Mouse (Mus musculus): ENCODE data around the gene Gm8947. TPM values are rescaled to one million over a fixed set of nuclear protein-coding genes. Genes with fewer than 3 reads are reported as not detected.
"Not testable (repeated sequence)": the region's sequence is repeated elsewhere in the genome, so short reads cannot be mapped to it uniquely, and the experiment has no call there.

Gm8947 gene
- polyA plus RNA-seq, 1 experiment from 2014 or later, result not detected

- H3K27ac ChIP-seq; ATAC-seq (ENCODE audit: insufficient number of reproducible peaks, insufficient read depth, low FRiP score, low TSS enrichment, low read depth); H3K9me3 ChIP-seq: not testable (repeated sequence)
These were observed 6.0 kb upstream of the Gm8947 start for GRCm38 (mm10) chr1:151186186-151186585.

GRCm38 (mm10) chr1:151186879-151187424 lies 5.2 kb upstream of the Gm8947 start:
- WGBS, result 86% methylated on average over 4 of the region's 4 CpGs
- H3K9me3 ChIP-seq; H3K27ac ChIP-seq; H3K4me2 ChIP-seq; H3K9ac ChIP-seq (replicated peaks); H3K4me3 ChIP-seq (replicated peaks); H3K27me3 ChIP-seq; H3K36me3 ChIP-seq; ATAC-seq (ENCODE audit: insufficient number of reproducible peaks, insufficient read depth, low FRiP score, low TSS enrichment, low read depth); H3K4me1 ChIP-seq (replicated peaks): not testable (repeated sequence)

More at GRCm38 (mm10) chr1:151186186-151186585, 6.0 kb upstream of the Gm8947 start:
- H3K36me3 ChIP-seq; H3K4me2 ChIP-seq; H3K4me3 ChIP-seq (replicated peaks); H3K4me1 ChIP-seq (replicated peaks); H3K27me3 ChIP-seq; H3K9ac ChIP-seq (replicated peaks): not testable (repeated sequence)
- WGBS, result 70% methylated on average over 3 of the region's 3 CpGs

GRCm38 (mm10) chr1:151188469-151188868 lies 3.7 kb upstream of the Gm8947 start:
- Histone ChIP-seq H3K36me3 (no peaks in the 10 kb centered on the region), H3K4me3 (replicated peaks) (no peak overlapping the region), H3K9ac (replicated peaks) (no peak overlapping the region), H3K27me3 (no peaks in the 10 kb centered on the region), H3K4me1 (replicated peaks) (no peaks in the 10 kb centered on the region), H3K4me2 (no peak overlapping the region), H3K9me3 (no peaks in the 10 kb centered on the region), H3K27ac (no peak overlapping the region)
- ATAC-seq (ENCODE audit: insufficient number of reproducible peaks, insufficient read depth, low FRiP score, low TSS enrichment, low read depth), result no peak
- 91% methylated on average over 4 of the region's 4 CpGs for WGBS

DNA sequence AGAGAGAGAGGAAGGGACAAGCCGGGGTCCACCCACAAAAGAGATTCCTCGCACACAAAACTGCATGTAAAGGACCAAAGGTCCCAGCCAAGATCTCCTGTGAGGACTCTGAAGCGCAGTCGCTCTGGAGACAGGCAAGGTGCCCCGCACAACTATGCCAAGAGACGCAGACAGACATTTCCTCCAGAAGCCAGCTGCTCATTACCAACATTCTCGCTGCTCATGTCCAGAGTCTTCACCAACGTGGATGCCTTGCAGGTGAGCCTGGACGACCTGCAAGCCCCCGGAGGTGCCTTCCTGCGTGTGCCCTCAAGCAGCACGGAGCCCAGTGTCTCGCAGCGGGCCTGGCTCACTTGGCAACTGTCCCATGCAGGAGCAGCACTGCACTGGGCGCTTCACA lies 563 bp downstream of the Gm8947 start:
- H3K9ac ChIP-seq (replicated peaks), result not testable (repeated sequence)
- WGBS, result 92% methylated on average over 15 of the region's 15 CpGs

DNA sequence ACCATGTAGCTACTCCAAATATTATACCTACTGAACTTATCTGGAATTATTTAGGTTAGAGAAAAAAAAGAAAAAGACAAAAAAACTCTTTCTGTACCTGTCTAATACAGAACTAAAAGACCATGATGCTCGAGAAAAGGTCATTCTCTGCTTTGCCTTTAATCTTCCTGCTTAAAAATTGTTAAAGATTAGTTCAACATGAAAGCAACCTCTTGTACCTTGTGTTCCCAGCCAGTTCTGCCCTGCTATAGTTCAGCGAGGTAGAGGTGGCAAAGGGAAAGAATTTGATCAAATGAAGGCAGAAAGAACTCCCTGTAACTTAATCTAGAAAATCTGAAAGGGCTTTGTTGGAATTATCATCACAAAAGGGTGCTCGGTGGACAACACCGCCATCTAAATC lies 3.8 kb downstream of the Gm8947 start:
- not testable (repeated sequence) for H3K27me3 ChIP-seq; H3K9ac ChIP-seq (replicated peaks); H3K27ac ChIP-seq; H3K36me3 ChIP-seq; H3K4me1 ChIP-seq (replicated peaks); H3K9me3 ChIP-seq; ATAC-seq (ENCODE audit: insufficient number of reproducible peaks, insufficient read depth, low FRiP score, low TSS enrichment, low read depth); H3K4me3 ChIP-seq (replicated peaks); H3K4me2 ChIP-seq
- WGBS, result 70% methylated on average over 4 of the region's 4 CpGs

More for the DNA sequence above, 563 bp downstream of the Gm8947 start:
- not testable (repeated sequence) for H3K27ac ChIP-seq; H3K4me2 ChIP-seq; H3K4me3 ChIP-seq (replicated peaks); H3K9me3 ChIP-seq; H3K36me3 ChIP-seq; ATAC-seq (ENCODE audit: insufficient number of reproducible peaks, insufficient read depth, low FRiP score, low TSS enrichment, low read depth); H3K27me3 ChIP-seq; H3K4me1 ChIP-seq (replicated peaks)

GRCm38 (mm10) chr1:151196690-151197089 lies 4.5 kb downstream of the Gm8947 start:
- not testable (repeated sequence) for H3K9me3 ChIP-seq; H3K4me2 ChIP-seq; H3K9ac ChIP-seq (replicated peaks); H3K4me1 ChIP-seq (replicated peaks); ATAC-seq (ENCODE audit: insufficient number of reproducible peaks, insufficient read depth, low FRiP score, low TSS enrichment, low read depth); H3K36me3 ChIP-seq; H3K27me3 ChIP-seq; H3K27ac ChIP-seq; H3K4me3 ChIP-seq (replicated peaks)
- 76% methylated on average over 3 of the region's 3 CpGs for WGBS

DNA sequence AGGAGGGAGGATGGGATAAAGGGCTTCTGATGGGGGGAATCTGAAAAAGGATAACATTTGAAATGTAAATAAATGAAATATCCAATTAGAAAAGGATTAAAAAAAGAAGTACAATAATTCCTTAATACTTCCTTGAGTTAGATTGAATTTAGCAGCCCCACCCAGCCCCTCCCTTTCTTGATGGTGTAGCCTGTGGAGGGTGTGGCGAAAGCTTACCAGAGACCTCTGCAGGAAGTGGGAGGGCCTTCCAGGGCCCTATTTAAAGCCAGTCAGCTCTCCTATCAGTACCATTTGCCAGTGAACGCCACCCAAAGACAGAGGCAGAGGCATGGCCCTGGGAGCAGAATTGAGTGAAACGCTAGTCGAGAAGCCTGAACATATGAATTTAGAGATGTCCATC lies 5.9 kb downstream of the Gm8947 start, which contains the start of gene Gm47995:
Gene Gm47995 (plus strand): TSS at position 329 of the 400 bp plus-strand sequence.
- H3K27ac ChIP-seq; H3K4me2 ChIP-seq; H3K27me3 ChIP-seq; H3K4me1 ChIP-seq (replicated peaks); H3K9me3 ChIP-seq; H3K36me3 ChIP-seq; H3K9ac ChIP-seq (replicated peaks); ATAC-seq (ENCODE audit: insufficient number of reproducible peaks, insufficient read depth, low FRiP score, low TSS enrichment, low read depth); H3K4me3 ChIP-seq (replicated peaks): not testable (repeated sequence)
- WGBS, result 75% methylated on average over 4 of the region's 4 CpGs

DNA sequence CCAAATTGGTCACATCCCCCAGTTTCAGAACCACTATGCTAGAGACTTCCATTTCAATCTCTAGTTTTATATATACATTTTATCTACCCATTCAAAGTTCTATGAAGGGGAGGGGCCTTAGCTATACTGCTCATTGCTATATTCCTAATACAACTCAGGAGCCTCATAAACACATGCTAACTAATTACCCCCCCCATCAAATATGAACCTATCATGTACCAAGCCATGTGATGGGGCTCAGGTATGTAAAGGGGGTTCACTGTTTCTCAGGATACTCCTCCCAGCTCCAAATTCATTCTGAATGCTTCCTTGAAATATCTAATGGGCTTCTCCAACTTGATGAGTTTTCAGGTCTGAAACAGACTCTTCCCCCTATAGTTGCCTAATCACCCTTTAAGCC lies 8.4 kb downstream of the Gm8947 start:
- not testable (repeated sequence) for ATAC-seq (ENCODE audit: insufficient number of reproducible peaks, insufficient read depth, low FRiP score, low TSS enrichment, low read depth); H3K4me3 ChIP-seq (replicated peaks); H3K9me3 ChIP-seq; H3K27ac ChIP-seq; H3K9ac ChIP-seq (replicated peaks); H3K4me2 ChIP-seq; H3K27me3 ChIP-seq; H3K36me3 ChIP-seq; H3K4me1 ChIP-seq (replicated peaks)

DNA sequence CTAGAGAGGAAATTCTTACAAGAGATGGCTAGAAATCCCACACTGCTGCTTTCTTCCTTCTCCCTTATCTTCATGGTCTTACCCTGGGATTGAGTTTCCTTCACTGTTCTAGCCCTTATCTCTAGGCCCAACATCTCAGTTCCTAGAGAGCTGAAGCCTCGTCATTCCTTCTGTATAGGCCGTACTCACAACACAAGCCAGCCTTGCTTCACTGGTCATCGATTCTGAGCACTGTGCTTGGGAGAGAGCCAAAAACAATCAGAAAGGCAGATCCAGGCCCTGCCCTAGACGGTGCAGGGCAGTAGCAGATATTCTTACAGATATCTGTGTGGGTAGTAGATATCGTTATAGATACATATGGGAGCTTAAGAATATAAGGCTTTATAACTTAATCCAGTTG lies 10.6 kb downstream of the Gm8947 start:
- ATAC-seq (ENCODE audit: insufficient number of reproducible peaks, insufficient read depth, low FRiP score, low TSS enrichment, low read depth); H3K9ac ChIP-seq (replicated peaks): not testable (repeated sequence)
- WGBS, result 92% methylated on average over 4 of the region's 5 CpGs

DNA sequence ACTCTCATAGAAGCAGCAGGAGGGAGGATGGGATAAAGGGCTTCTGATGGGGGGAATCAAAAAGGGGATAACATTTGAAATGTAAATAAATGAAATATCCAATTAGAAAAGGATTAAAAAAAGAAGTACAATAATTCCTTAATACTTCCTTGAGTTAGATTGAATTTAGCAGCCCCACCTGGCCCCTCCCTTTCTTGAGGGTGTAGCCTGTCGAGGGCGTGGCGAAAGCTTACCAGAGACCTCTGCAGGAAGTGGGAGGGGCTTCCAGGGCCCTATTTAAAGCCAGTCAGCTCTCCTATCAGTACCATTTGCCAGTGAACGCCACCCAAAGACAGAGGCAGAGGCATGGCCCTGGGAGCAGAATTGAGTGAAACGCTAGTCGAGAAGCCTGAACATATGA lies 11.6 kb downstream of the Gm8947 start, which contains the start of gene 3110040M04Rik:
Gene 3110040M04Rik (plus strand): TSS at position 304 of the 400 bp plus-strand sequence.
- H3K27me3 ChIP-seq; H3K36me3 ChIP-seq; H3K9ac ChIP-seq (replicated peaks); H3K27ac ChIP-seq; H3K9me3 ChIP-seq; H3K4me2 ChIP-seq; H3K4me1 ChIP-seq (replicated peaks); H3K4me3 ChIP-seq (replicated peaks); ATAC-seq (ENCODE audit: insufficient number of reproducible peaks, insufficient read depth, low FRiP score, low TSS enrichment, low read depth): not testable (repeated sequence)
- no CpG with 5 or more reads among the region's 6 CpGs for WGBS

More for the DNA sequence above, 10.6 kb downstream of the Gm8947 start:
- H3K4me3 ChIP-seq (replicated peaks); H3K36me3 ChIP-seq; H3K27me3 ChIP-seq; H3K4me1 ChIP-seq (replicated peaks); H3K4me2 ChIP-seq; H3K9me3 ChIP-seq; H3K27ac ChIP-seq: not testable (repeated sequence)

GRCm38 (mm10) chr1:151208493-151208892 lies 16.3 kb downstream of the Gm8947 start:
- 91% methylated on average over 4 of the region's 5 CpGs for WGBS
- H3K4me2 ChIP-seq; H3K9me3 ChIP-seq; H3K4me3 ChIP-seq (replicated peaks); H3K27ac ChIP-seq; H3K4me1 ChIP-seq (replicated peaks); H3K27me3 ChIP-seq; H3K36me3 ChIP-seq; H3K9ac ChIP-seq (replicated peaks): not testable (repeated sequence)
- 0 out of 2 replicates have a peak, but pooled peaks have one; percentile 10 for ATAC-seq (ENCODE audit: insufficient number of reproducible peaks, insufficient read depth, low FRiP score, low TSS enrichment, low read depth)

DNA sequence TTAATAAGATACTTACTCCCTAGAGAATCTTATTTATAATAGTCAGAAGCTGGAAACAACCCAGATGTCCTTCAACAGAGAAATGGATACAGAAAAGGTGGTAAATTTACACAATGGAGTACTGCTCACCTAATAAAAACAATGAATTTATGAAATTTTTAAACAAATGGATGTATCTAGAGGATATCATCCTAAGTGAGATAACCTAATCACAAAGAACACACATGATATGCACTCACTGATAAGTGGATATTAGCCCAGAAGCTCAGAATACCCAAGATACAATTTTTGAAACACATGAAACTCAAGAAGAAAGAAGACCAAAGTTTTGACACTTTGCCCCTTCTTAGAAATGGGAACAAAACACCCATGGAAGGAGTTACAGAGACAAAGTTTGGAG lies 16.8 kb downstream of the Gm8947 start:
- H3K4me1 ChIP-seq (replicated peaks); ATAC-seq (ENCODE audit: insufficient number of reproducible peaks, insufficient read depth, low FRiP score, low TSS enrichment, low read depth); H3K27ac ChIP-seq; H3K27me3 ChIP-seq; H3K4me2 ChIP-seq; H3K9me3 ChIP-seq; H3K9ac ChIP-seq (replicated peaks); H3K36me3 ChIP-seq; H3K4me3 ChIP-seq (replicated peaks): not testable (repeated sequence)

All from limb, embryonic 12.5 days (tissue).